Mouse (Mus musculus): ENCODE data around the gene Lrrc4b. TPM values are rescaled to one million over a fixed set of nuclear protein-coding genes. Genes with fewer than 3 reads are reported as not detected.

The Lrrc4b gene
- polyA plus RNA-seq, 1 experiment from 2014 or later = 12.6 TPM

- WGBS = 94% methylated on average over 8 of the region's 8 CpGs
- H3K4me1 ChIP-seq (replicated peaks; ENCODE audit: control insufficient read depth, insufficient read depth, low read length) = no peaks in the 10 kb centered on the region
These were observed 59.7 kb downstream of the Lrrc4b start for GRCm38 (mm10) chr7:44488545-44488944.

GRCm38 (mm10) chr7:44490281-44490680, 61.5 kb downstream of the Lrrc4b start:
- Histone ChIP-seq H3K4me1 (replicated peaks; ENCODE audit: control insufficient read depth, insufficient read depth, low read length) (peaks cover 11% of the 10 kb centered on the region), H3K4me2 (ENCODE audit: low read length) (no peak overlapping the region), H3K36me3 (ENCODE audit: control insufficient read depth, insufficient read depth) (peaks cover 16% of the 10 kb centered on the region), H3K4me3 (replicated peaks; ENCODE audit: low read length) (no peak overlapping the region), H3K9me3 (ENCODE audit: control insufficient read depth, low read length) (no peaks in the 10 kb centered on the region), H3K27me3 (replicated peaks; ENCODE audit: control insufficient read depth, insufficient read depth, low read length) (no peaks in the 10 kb centered on the region), H3K27ac (ENCODE audit: low read length) (no peak overlapping the region), H3K9ac (replicated peaks; ENCODE audit: low read depth, low read length) (no peak overlapping the region)
- 85% methylated on average over 4 of the region's 4 CpGs for WGBS
- ATAC-seq = no peak

More at GRCm38 (mm10) chr7:44488545-44488944, 59.7 kb downstream of the Lrrc4b start:
- H3K9ac ChIP-seq (replicated peaks; ENCODE audit: low read depth, low read length) = no peak overlapping the region
- H3K9me3 ChIP-seq (ENCODE audit: control insufficient read depth, low read length) = no peaks in the 10 kb centered on the region
- no peak overlapping the region for H3K4me3 ChIP-seq (replicated peaks; ENCODE audit: low read length)
- H3K36me3 ChIP-seq (ENCODE audit: control insufficient read depth, insufficient read depth) = peaks cover 16% of the 10 kb centered on the region
- H3K4me2 ChIP-seq (ENCODE audit: low read length) = no peak overlapping the region
- no peak for ATAC-seq
- no peak overlapping the region for H3K27ac ChIP-seq (ENCODE audit: low read length)
- no peaks in the 10 kb centered on the region for H3K27me3 ChIP-seq (replicated peaks; ENCODE audit: control insufficient read depth, insufficient read depth, low read length)

- no peak overlapping the region for H3K4me3 ChIP-seq (replicated peaks; ENCODE audit: low read length)
- no peak overlapping the region for H3K27ac ChIP-seq (ENCODE audit: low read length)
- H3K4me1 ChIP-seq (replicated peaks; ENCODE audit: control insufficient read depth, insufficient read depth, low read length) = peaks cover 16% of the 10 kb centered on the region
- ATAC-seq = no peak
- peaks cover 16% of the 10 kb centered on the region for H3K36me3 ChIP-seq (ENCODE audit: control insufficient read depth, insufficient read depth)
- no peaks in the 10 kb centered on the region for H3K27me3 ChIP-seq (replicated peaks; ENCODE audit: control insufficient read depth, insufficient read depth, low read length)
- H3K4me2 ChIP-seq (ENCODE audit: low read length) = no peak overlapping the region
- H3K9me3 ChIP-seq (ENCODE audit: control insufficient read depth, low read length) = no peaks in the 10 kb centered on the region
- WGBS = 96% methylated on average over 5 of the region's 5 CpGs
- H3K9ac ChIP-seq (replicated peaks; ENCODE audit: low read depth, low read length) = no peak overlapping the region
These were observed 62.6 kb downstream of the Lrrc4b start for GRCm38 (mm10) chr7:44491391-44491790.

GRCm38 (mm10) chr7:44492166-44492826, 63.5 kb downstream of the Lrrc4b start:
- Histone ChIP-seq H3K4me1 (replicated peaks; ENCODE audit: control insufficient read depth, insufficient read depth, low read length) (peaks cover 21% of the 10 kb centered on the region), H3K4me3 (replicated peaks; ENCODE audit: low read length) (no peak overlapping the region), H3K27me3 (replicated peaks; ENCODE audit: control insufficient read depth, insufficient read depth, low read length) (no peaks in the 10 kb centered on the region), H3K9ac (replicated peaks; ENCODE audit: low read depth, low read length) (no peak overlapping the region), H3K36me3 (ENCODE audit: control insufficient read depth, insufficient read depth) (peaks cover 16% of the 10 kb centered on the region), H3K4me2 (ENCODE audit: low read length) (no peak overlapping the region), H3K9me3 (ENCODE audit: control insufficient read depth, low read length) (no peaks in the 10 kb centered on the region), H3K27ac (ENCODE audit: low read length) (no peak overlapping the region)
- no peak for ATAC-seq
- 95% methylated on average over 21 of the region's 21 CpGs for WGBS

- no peaks in the 10 kb centered on the region; the same call in 1 of the 2 replicates for H3K27me3 ChIP-seq (replicated peaks; ENCODE audit: control insufficient read depth, insufficient read depth, low read length)
- WGBS = 92% methylated on average over 12 of the region's 12 CpGs
- H3K9ac ChIP-seq (replicated peaks; ENCODE audit: low read depth, low read length) = no peak overlapping the region
- H3K27ac ChIP-seq (ENCODE audit: low read length) = no peak overlapping the region
- H3K4me3 ChIP-seq (replicated peaks; ENCODE audit: low read length) = no peak overlapping the region
- peaks cover 24% of the 10 kb centered on the region for H3K4me1 ChIP-seq (replicated peaks; ENCODE audit: control insufficient read depth, insufficient read depth, low read length)
- H3K4me2 ChIP-seq (ENCODE audit: low read length) = no peak overlapping the region
- ATAC-seq = no peak
- H3K36me3 ChIP-seq (ENCODE audit: control insufficient read depth, insufficient read depth) = peaks cover 16% of the 10 kb centered on the region
- H3K9me3 ChIP-seq (ENCODE audit: control insufficient read depth, low read length) = no peaks in the 10 kb centered on the region
These were observed 65.9 kb downstream of the Lrrc4b start for GRCm38 (mm10) chr7:44494681-44495080.

- Histone ChIP-seq H3K27me3 (replicated peaks; ENCODE audit: control insufficient read depth, insufficient read depth, low read length) (no peaks in the 10 kb centered on the region; the same call in 1 of the 2 replicates), H3K36me3 (ENCODE audit: control insufficient read depth, insufficient read depth) (peaks cover 15% of the 10 kb centered on the region), H3K9ac (replicated peaks; ENCODE audit: low read depth, low read length) (peak overlapping the region; percentile 96), H3K27ac (ENCODE audit: low read length) (no peak overlapping the region), H3K9me3 (ENCODE audit: control insufficient read depth, low read length) (no peaks in the 10 kb centered on the region), H3K4me3 (replicated peaks; ENCODE audit: low read length) (peak overlapping the region; percentile 87; the same call in 1 of the 2 replicates), H3K4me1 (replicated peaks; ENCODE audit: control insufficient read depth, insufficient read depth, low read length) (peaks cover 24% of the 10 kb centered on the region), H3K4me2 (ENCODE audit: low read length) (peak overlapping the region; percentile 75)
- WGBS = 75% methylated on average over 7 of the region's 7 CpGs
- ATAC-seq = no peak
These were observed 66.3 kb downstream of the Lrrc4b start for GRCm38 (mm10) chr7:44495086-44495485.

- Histone ChIP-seq H3K27me3 (replicated peaks; ENCODE audit: control insufficient read depth, insufficient read depth, low read length) (no peaks in the 10 kb centered on the region; the same call in 1 of the 2 replicates), H3K4me3 (replicated peaks; ENCODE audit: low read length) (peak within 1 kb of the TSS; percentile 87), H3K4me2 (ENCODE audit: low read length) (peak within 1 kb of the TSS; percentile 93), H3K4me1 (replicated peaks; ENCODE audit: control insufficient read depth, insufficient read depth, low read length) (peaks cover 24% of the 10 kb centered on the region), H3K36me3 (ENCODE audit: control insufficient read depth, insufficient read depth) (peaks cover 4% of the 10 kb centered on the region), H3K9me3 (ENCODE audit: control insufficient read depth, low read length) (no peaks in the 10 kb centered on the region), H3K9ac (replicated peaks; ENCODE audit: low read depth, low read length) (peak within 1 kb of the TSS; percentile 97), H3K27ac (ENCODE audit: low read length) (peak within 1 kb of the TSS; percentile 97)
- ATAC-seq = peak; percentile 97
- WGBS = under 1% methylated on average over 56 of the region's 58 CpGs
These were observed 67.4 kb downstream of the Lrrc4b start, which contains the start of the genes Emc10 and Fam71e1 for GRCm38 (mm10) chr7:44495992-44496770. TSS of gene Emc10 (minus strand) at chr7:44496529. TSS of gene Fam71e1 (plus strand) at chr7:44496581.

GRCm38 (mm10) chr7:44496771-44497109, 67.9 kb downstream of the Lrrc4b start:
- Histone ChIP-seq H3K4me1 (replicated peaks; ENCODE audit: control insufficient read depth, insufficient read depth, low read length) (peaks cover 24% of the 10 kb centered on the region), H3K4me3 (replicated peaks; ENCODE audit: low read length) (peak overlapping the region; percentile 87), H3K9ac (replicated peaks; ENCODE audit: low read depth, low read length) (peak overlapping the region; percentile 97), H3K4me2 (ENCODE audit: low read length) (peak overlapping the region; percentile 93), H3K27me3 (replicated peaks; ENCODE audit: control insufficient read depth, insufficient read depth, low read length) (no peaks in the 10 kb centered on the region; the same call in 1 of the 2 replicates), H3K9me3 (ENCODE audit: control insufficient read depth, low read length) (no peaks in the 10 kb centered on the region), H3K36me3 (ENCODE audit: control insufficient read depth, insufficient read depth) (no peaks in the 10 kb centered on the region; the same call in 1 of the 2 replicates), H3K27ac (ENCODE audit: low read length) (peak overlapping the region; percentile 88)
- no peak for ATAC-seq
- under 1% methylated on average over 26 of the region's 26 CpGs for WGBS

- no peaks in the 10 kb centered on the region; the same call in 1 of the 2 replicates for H3K27me3 ChIP-seq (replicated peaks; ENCODE audit: control insufficient read depth, insufficient read depth, low read length)
- no peaks in the 10 kb centered on the region; the same call in 1 of the 2 replicates for H3K36me3 ChIP-seq (ENCODE audit: control insufficient read depth, insufficient read depth)
- H3K4me1 ChIP-seq (replicated peaks; ENCODE audit: control insufficient read depth, insufficient read depth, low read length) = peaks cover 24% of the 10 kb centered on the region
- peak overlapping the region; percentile 93 for H3K4me2 ChIP-seq (ENCODE audit: low read length)
- ATAC-seq = no peak
- 92% methylated on average over 10 of the region's 10 CpGs for WGBS
- peak overlapping the region; percentile 97 for H3K9ac ChIP-seq (replicated peaks; ENCODE audit: low read depth, low read length)
- no peaks in the 10 kb centered on the region for H3K9me3 ChIP-seq (ENCODE audit: control insufficient read depth, low read length)
- no peak overlapping the region for H3K27ac ChIP-seq (ENCODE audit: low read length)
- H3K4me3 ChIP-seq (replicated peaks; ENCODE audit: low read length) = peak overlapping the region; percentile 87
These were observed 68.7 kb downstream of the Lrrc4b start for GRCm38 (mm10) chr7:44497361-44498055.
